Mouse (Mus musculus): ENCODE results near the gene Enpp6.

Gene Enpp6

GRCm38 (mm10) chr8:47145258-47145657, 158.6 kb downstream of the Enpp6 start:
- no peak for DNase-seq (ENCODE audit: low read depth, low spot score)
- Histone ChIP-seq H3K36me3 (ENCODE audit: control insufficient read depth, insufficient read depth, low read length, poor library complexity, severe bottlenecking) (no peaks in the 10 kb centered on the region), H3K27me3 (ENCODE audit: control insufficient read depth, insufficient read depth, low read length, poor library complexity, severe bottlenecking) (no peaks in the 10 kb centered on the region)

All from splenic B cell, adult 2 months (primary cell).